Mouse (Mus musculus) forebrain, embryonic 15.5 days (tissue): ENCODE measurements around the gene Tomm6. TPM values are rescaled to one million over a fixed set of nuclear protein-coding genes. Genes with fewer than 3 reads are reported as not detected.

Source experiments
- ATAC-seq: fragments of 200-750 bp; cut with Nextera tagmentation; replicated peaks from 2 replicates; pipeline ENCODE4 v1.8.0; 2017; ENCODE audit warnings: mild to moderate bottlenecking, moderate TSS enrichment, moderate library complexity
- H3K27ac ChIP-seq: fragments of 300-500 bp; sonication (generic); replicated peaks from 2 replicates; pipeline ENCODE4 v1.5.1; 2015; ENCODE audit warnings: mild to moderate bottlenecking, inconsistent platforms
- H3K27me3 ChIP-seq: fragments of 300-500 bp; sonication (generic); 2 replicates; pipeline ENCODE4 v1.6.1; 2015; ENCODE audit warnings: inconsistent platforms
- H3K36me3 ChIP-seq: fragments of 300-500 bp; sonication (generic); 2 replicates; pipeline ENCODE4 v1.6.1; 2015; ENCODE audit warnings: mild to moderate bottlenecking, inconsistent platforms
- H3K4me1 ChIP-seq: fragments of 300-500 bp; sonication (generic); 2 replicates; pipeline ENCODE4 v1.6.1; 2015; ENCODE audit warnings: inconsistent platforms
- H3K4me2 ChIP-seq: fragments of 300-500 bp; sonication (generic); replicated peaks from 2 replicates; pipeline ENCODE4 v1.6.1; 2015; ENCODE audit warnings: mild to moderate bottlenecking, inconsistent platforms
- H3K4me3 ChIP-seq: fragments of 300-500 bp; sonication (generic); 2 replicates; pipeline ENCODE4 v1.5.1; 2015; ENCODE audit warnings: mild to moderate bottlenecking, inconsistent platforms
- H3K9ac ChIP-seq: fragments of 300-500 bp; sonication (generic); replicated peaks from 2 replicates; pipeline ENCODE4 v1.6.1; 2015; ENCODE audit warnings: mild to moderate bottlenecking, inconsistent platforms
- H3K9me3 ChIP-seq: fragments of 300-500 bp; sonication (generic); 2 replicates; pipeline ENCODE4 v1.6.1; 2016; ENCODE audit warnings: inconsistent platforms
- WGBS: fragments of 180-500 bp; shearing (Covaris S2); methylation state at CpG from one replicate; pipeline ENCODE4 v1.1.7; 2015; ENCODE audit warnings: mixed read lengths; 5-methylcytosine and 5-hydroxymethylcytosine counted together
- polyA plus RNA-seq: library from polyadenylated mRNA; unstranded; fragments of >200 nt; fragmentation: Nextera tagmentation; extraction: Ambion mirVana; gene quantifications from 2 replicates; pipeline ENCODE4 v1.2.1, GENCODE M21; 2015

Gene Tomm6
- polyA plus RNA-seq, 1 experiment from 2014 or later: 258 TPM

- Histone ChIP-seq H3K9me3 (no peaks in the 10 kb centered on the region), H3K36me3 (no peaks in the 10 kb centered on the region), H3K27me3 (no peaks in the 10 kb centered on the region), H3K27ac (peak overlapping the region; percentile 32), H3K4me1 (peaks cover 24% of the 10 kb centered on the region), H3K9ac (peak overlapping the region; percentile 66), H3K4me3 (peak overlapping the region; percentile 60), H3K4me2 (peak overlapping the region; percentile 82)
- WGBS: 43% methylated on average over 13 of the region's 13 CpGs
- peak; percentile 4; the same call in 1 of the 2 replicates for ATAC-seq
Measured at GRCm38 (mm10) chr17:47693671-47694441, 5.7 kb upstream of the Tomm6 start.

GRCm38 (mm10) chr17:47691650-47692049 is 3.5 kb upstream of the Tomm6 start:
- no peak for ATAC-seq
- 95% methylated on average over 3 of the region's 3 CpGs for WGBS
- H3K27ac ChIP-seq: no peak overlapping the region
- H3K4me1 ChIP-seq: peaks cover 33% of the 10 kb centered on the region
- H3K4me3 ChIP-seq: no peak overlapping the region
- H3K27me3 ChIP-seq: no peaks in the 10 kb centered on the region
- no peak overlapping the region for H3K9ac ChIP-seq
- no peak overlapping the region for H3K4me2 ChIP-seq
- H3K9me3 ChIP-seq: no peaks in the 10 kb centered on the region
- no peaks in the 10 kb centered on the region for H3K36me3 ChIP-seq

DNA sequence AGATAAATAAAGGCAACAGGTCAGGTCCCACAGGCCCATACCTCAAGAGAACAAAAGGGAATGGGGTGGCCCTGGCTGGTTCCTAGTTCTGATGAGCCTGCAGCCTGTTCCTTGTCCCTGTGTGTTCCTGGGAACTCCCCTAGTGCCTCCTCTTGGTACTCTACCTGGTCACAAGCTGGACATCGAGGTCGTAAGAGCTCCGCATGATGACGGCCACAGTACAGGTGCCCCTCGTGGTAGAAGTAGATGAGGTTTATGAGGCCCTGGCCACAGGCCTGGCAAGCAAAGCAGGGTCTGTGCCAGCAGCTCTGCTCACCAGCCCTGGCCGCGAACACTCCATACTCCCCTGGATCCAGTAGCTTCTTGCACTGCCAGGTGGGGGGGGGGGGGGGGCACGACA is 1.7 kb upstream of the Tomm6 start:
- H3K9ac ChIP-seq: no peak overlapping the region
- peaks cover 26% of the 10 kb centered on the region for H3K4me1 ChIP-seq
- no peak for ATAC-seq
- peak overlapping the region; percentile 92; the same call in 1 of the 2 replicates for H3K4me2 ChIP-seq
- H3K9me3 ChIP-seq: no peaks in the 10 kb centered on the region
- no peak overlapping the region for H3K27ac ChIP-seq
- peak overlapping the region; percentile 78; the same call in 1 of the 2 replicates for H3K4me3 ChIP-seq
- H3K27me3 ChIP-seq: no peaks in the 10 kb centered on the region
- WGBS: 77% methylated on average over 8 of the region's 8 CpGs
- peaks cover 3% of the 10 kb centered on the region; the same call in 1 of the 2 replicates for H3K36me3 ChIP-seq

GRCm38 (mm10) chr17:47688608-47689575 is 706 bp upstream of the Tomm6 start, which contains the start of gene Frs3:
Gene Frs3, plus strand, starts transcription at chr17:47689030.
- peak within 1 kb of the TSS; percentile 86 for H3K27ac ChIP-seq
- no peaks in the 10 kb centered on the region for H3K9me3 ChIP-seq
- H3K4me1 ChIP-seq: peaks cover 20% of the 10 kb centered on the region
- H3K4me2 ChIP-seq: peak within 1 kb of the TSS; percentile 92
- peak within 1 kb of the TSS; percentile 78 for H3K4me3 ChIP-seq
- under 1% methylated on average over 58 of the region's 58 CpGs for WGBS
- H3K36me3 ChIP-seq: peaks cover 13% of the 10 kb centered on the region
- peak within 1 kb of the TSS; percentile 88 for H3K9ac ChIP-seq
- peak; percentile 75 for ATAC-seq
- H3K27me3 ChIP-seq: no peaks in the 10 kb centered on the region

DNA sequence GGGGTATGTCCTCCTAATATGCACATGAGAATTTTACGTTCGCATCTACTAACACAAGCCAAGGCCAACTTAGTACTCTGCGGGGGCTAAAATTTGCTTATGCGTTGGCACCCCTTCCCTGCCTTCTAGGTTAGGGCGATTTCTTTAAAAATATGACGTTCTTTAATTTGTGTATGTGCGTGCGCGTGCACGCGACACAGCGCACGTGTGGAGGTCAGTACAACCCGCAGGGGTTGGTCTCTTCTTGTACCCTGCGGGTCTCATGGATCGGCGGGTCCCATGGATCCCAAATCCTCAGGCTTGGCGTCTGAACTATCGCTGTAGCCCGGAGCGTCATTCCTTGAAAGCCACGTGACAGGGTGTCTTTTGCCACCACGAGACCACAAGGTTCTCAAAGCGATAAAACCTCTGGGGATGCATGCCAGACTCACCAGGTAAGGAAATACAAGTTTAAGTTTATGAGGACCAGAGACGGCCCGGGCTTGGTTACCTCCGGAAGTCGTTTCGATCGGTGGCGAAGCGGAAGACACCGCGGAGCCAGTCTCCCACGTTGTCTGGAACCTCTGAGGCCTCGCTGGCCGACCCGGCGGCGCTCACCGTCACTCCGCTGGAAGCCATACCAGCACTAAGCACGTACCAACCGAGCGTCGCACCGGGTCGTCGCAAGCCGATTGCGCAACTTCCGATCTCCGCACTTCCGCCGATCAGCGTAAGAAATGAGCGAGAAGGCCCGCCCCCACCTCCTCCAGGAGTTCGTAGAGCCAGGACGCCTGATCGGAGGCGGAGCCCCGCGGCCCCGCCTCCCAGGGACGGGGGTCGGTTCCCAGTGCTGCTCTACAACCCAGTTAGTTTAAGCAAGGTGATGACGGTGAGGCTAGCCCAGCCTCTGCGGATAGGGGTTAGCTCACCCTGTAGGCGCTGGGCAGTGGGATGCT is 510 bp downstream of the Tomm6 start:
- Histone ChIP-seq H3K4me1 (peaks cover 20% of the 10 kb centered on the region), H3K9me3 (no peaks in the 10 kb centered on the region), H3K4me2 (peak overlapping the region; percentile 92), H3K27ac (peak overlapping the region; percentile 86), H3K36me3 (peaks cover 24% of the 10 kb centered on the region), H3K27me3 (no peaks in the 10 kb centered on the region), H3K9ac (peak overlapping the region; percentile 88), H3K4me3 (peak overlapping the region; percentile 78)
- peak; percentile 90 for ATAC-seq
- WGBS: under 1% methylated on average over 70 of the region's 70 CpGs

GRCm38 (mm10) chr17:47682836-47683235 is 5.3 kb downstream of the Tomm6 start:
- Histone ChIP-seq H3K4me3 (no peak overlapping the region), H3K27me3 (no peaks in the 10 kb centered on the region), H3K36me3 (peaks cover 70% of the 10 kb centered on the region), H3K9me3 (no peaks in the 10 kb centered on the region), H3K9ac (no peak overlapping the region), H3K4me2 (no peak overlapping the region), H3K4me1 (peaks cover 10% of the 10 kb centered on the region), H3K27ac (no peak overlapping the region)
- ATAC-seq: no peak
- 93% methylated on average over 4 of the region's 4 CpGs for WGBS

DNA sequence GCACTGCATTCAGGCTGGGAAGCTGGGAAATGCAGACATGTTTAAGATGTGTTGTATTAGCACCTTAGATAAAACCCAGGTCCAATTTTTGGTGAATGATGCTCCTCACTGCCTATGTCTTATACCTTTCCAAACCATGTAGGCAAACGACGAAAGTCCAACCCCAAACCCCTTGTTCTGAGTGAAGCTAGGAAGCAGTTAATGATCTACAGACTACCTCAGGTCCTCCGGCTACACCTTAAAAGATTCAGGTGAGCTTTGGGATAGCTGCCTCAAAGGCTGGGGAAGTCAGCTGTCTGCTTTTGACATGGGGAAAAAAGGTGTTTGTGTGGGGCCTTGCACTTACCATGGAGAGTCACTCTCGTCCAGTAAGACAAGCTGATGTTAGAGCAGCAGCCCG is 9.5 kb downstream of the Tomm6 start:
- ATAC-seq: no peak

DNA sequence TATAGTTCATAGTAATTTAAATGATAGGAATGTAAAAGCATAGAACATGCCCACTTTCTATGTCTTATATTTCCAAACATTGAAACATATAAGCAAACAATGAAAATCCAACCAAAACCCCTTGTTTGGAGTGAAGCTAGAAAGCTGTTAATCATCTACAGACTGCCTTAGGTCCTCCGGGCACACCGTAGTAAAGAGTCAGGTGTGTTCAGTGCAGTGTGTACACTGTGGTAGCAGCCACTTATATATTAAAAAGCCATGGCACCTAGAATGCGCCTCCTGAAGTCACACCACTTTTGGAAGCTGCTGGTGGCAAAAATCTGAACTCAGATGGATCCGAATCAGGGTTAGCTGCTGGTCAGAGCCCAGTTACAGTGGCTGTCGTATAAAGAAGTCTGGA is 9.9 kb downstream of the Tomm6 start:
- no peak overlapping the region for H3K4me3 ChIP-seq
- WGBS: 93% methylated on average over 5 of the region's 5 CpGs
- ATAC-seq: no peak
- H3K4me2 ChIP-seq: no peak overlapping the region
- H3K27me3 ChIP-seq: no peaks in the 10 kb centered on the region
- H3K36me3 ChIP-seq: peaks cover 69% of the 10 kb centered on the region
- H3K9ac ChIP-seq: no peak overlapping the region
- no peaks in the 10 kb centered on the region for H3K9me3 ChIP-seq
- 0 out of 2 replicates have a peak, but pooled peaks cover 4% of the 10 kb centered on the region for H3K4me1 ChIP-seq
- no peak overlapping the region for H3K27ac ChIP-seq

More for the DNA sequence above, 9.5 kb downstream of the Tomm6 start:
- 0 out of 2 replicates have a peak, but pooled peaks cover 4% of the 10 kb centered on the region for H3K4me1 ChIP-seq
- no peak overlapping the region for H3K27ac ChIP-seq
- no peak overlapping the region for H3K4me3 ChIP-seq
- no peaks in the 10 kb centered on the region for H3K27me3 ChIP-seq
- no peak overlapping the region for H3K9ac ChIP-seq
- WGBS: 92% methylated on average over 5 of the region's 5 CpGs
- H3K4me2 ChIP-seq: no peak overlapping the region
- H3K9me3 ChIP-seq: no peaks in the 10 kb centered on the region
- peaks cover 74% of the 10 kb centered on the region for H3K36me3 ChIP-seq

DNA sequence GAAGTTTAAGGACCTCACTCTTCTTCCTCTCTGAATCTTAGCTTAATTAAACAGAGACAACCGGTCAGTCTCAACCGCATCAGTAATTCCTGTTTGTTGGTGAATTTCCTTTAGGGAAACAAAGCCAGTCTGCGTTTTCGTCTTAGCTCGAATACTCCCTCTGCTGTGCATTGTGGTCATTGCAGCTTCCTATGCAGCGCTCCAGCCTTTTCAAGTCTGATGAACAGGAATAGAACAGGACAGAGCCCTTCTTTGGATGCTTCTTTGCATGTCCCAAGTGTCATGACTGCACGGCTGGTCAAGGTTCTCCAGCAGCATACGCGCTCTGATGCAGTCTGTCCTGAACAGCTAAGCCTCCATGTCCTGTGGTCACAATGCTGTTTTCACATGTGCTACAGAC is 11.6 kb downstream of the Tomm6 start:
- Histone ChIP-seq H3K27ac (peak overlapping the region; percentile 53), H3K36me3 (peaks cover 52% of the 10 kb centered on the region), H3K9ac (no peak overlapping the region), H3K27me3 (no peaks in the 10 kb centered on the region), H3K4me1 (peaks cover 14% of the 10 kb centered on the region), H3K9me3 (no peaks in the 10 kb centered on the region), H3K4me2 (no peak overlapping the region), H3K4me3 (no peak overlapping the region)
- 16% methylated on average over 9 of the region's 9 CpGs for WGBS
- no peak for ATAC-seq

GRCm38 (mm10) chr17:47672311-47673111 is 15.7 kb downstream of the Tomm6 start:
- Histone ChIP-seq H3K4me1 (peaks cover 20% of the 10 kb centered on the region), H3K36me3 (peaks cover 15% of the 10 kb centered on the region), H3K27ac (no peak overlapping the region), H3K27me3 (peaks cover 4% of the 10 kb centered on the region; the same call in 1 of the 2 replicates), H3K9me3 (no peaks in the 10 kb centered on the region), H3K4me2 (peak overlapping the region; percentile 34), H3K9ac (no peak overlapping the region), H3K4me3 (peak overlapping the region; percentile 20)
- peak; percentile 39 for ATAC-seq
- WGBS: 6% methylated on average over 62 of the region's 68 CpGs
